Mouse (Mus musculus) small intestine, adult 2 months (tissue): ENCODE results near the gene Selenow. TPM values are rescaled to one million over a fixed set of nuclear protein-coding genes. Genes with fewer than 3 reads are reported as not detected.

Source experiments
- H3K27ac ChIP-seq: fragments of 200-500 bp; 2 replicates; pipeline ENCODE4 v1.5.1; 2012; ENCODE audit warnings: low read depth, low read length, control low read depth, inconsistent platforms; ENCODE audit not compliant: insufficient read depth
- H3K27me3 ChIP-seq: fragments of 200-500 bp; 2 replicates; pipeline ENCODE4 v1.6.1; 2012; ENCODE audit warnings: mild to moderate bottlenecking, moderate library complexity, low read length, inconsistent platforms; ENCODE audit not compliant: control insufficient read depth, insufficient read depth
- H3K36me3 ChIP-seq: fragments of 200-500 bp; 2 replicates; pipeline ENCODE4 v1.6.1; 2012; ENCODE audit warnings: mild to moderate bottlenecking, low read length, control low read depth, inconsistent platforms; ENCODE audit not compliant: control insufficient read depth, insufficient read depth
- H3K4me1 ChIP-seq: fragments of 200-500 bp; 2 replicates; pipeline ENCODE4 v1.6.1; 2012; ENCODE audit warnings: low read length, inconsistent platforms, mixed read lengths; ENCODE audit not compliant: control insufficient read depth, insufficient read depth, insufficient read length
- H3K4me3 ChIP-seq: fragments of 200-500 bp; 2 replicates; pipeline ENCODE4 v1.5.1; 2012; ENCODE audit warnings: low read depth, mild to moderate bottlenecking, control low read depth, inconsistent platforms, low read length, moderate library complexity
- CTCF ChIP-seq: fragments of 200-500 bp; IDR thresholded peaks from 2 replicates; pipeline ENCODE4 v1.5.1; 2012; ENCODE audit warnings: low read depth, mild to moderate bottlenecking, control low read depth, inconsistent platforms, low read length, moderate library complexity, mixed read lengths; ENCODE audit not compliant: insufficient replicate concordance, insufficient read length; ENCODE audit errors: extremely low read depth
- POLR2A ChIP-seq: fragments of 200-500 bp; IDR thresholded peaks from 2 replicates; pipeline ENCODE4 v1.6.1; 2012; ENCODE audit warnings: low read depth, mild to moderate bottlenecking, control low read depth, inconsistent platforms, low read length, moderate library complexity
- WGBS: fragments of 180-500 bp; shearing (Covaris S2); methylation state at CpG from one replicate; pipeline ENCODE4 v1.1.7; 2018; 5-methylcytosine and 5-hydroxymethylcytosine counted together
- polyA plus RNA-seq: library from polyadenylated mRNA; depleted of rRNA; stranded (reverse); fragments of >200 nt; gene quantifications from 2 replicates; pipeline ENCODE4 v1.2.3, GENCODE M21; 2012

The Selenow gene
- polyA plus RNA-seq, 1 experiment, result 311 TPM

GRCm38 (mm10) chr7:15962311-15963288 is 40.4 kb upstream of the Selenow start:
- no peaks in the 10 kb centered on the region for H3K27me3 ChIP-seq
- no peak for TF ChIP-seq CTCF
- TF ChIP-seq POLR2A, result no peak
- peaks cover 9% of the 10 kb centered on the region for H3K4me1 ChIP-seq
- WGBS, result 21% methylated on average over 12 of the region's 12 CpGs
- no peaks in the 10 kb centered on the region for H3K36me3 ChIP-seq
- peak overlapping the region; percentile 78 for H3K27ac ChIP-seq
- H3K4me3 ChIP-seq, result peak overlapping the region; percentile 8; the same call in 1 of the 2 replicates

- no peaks in the 10 kb centered on the region for H3K36me3 ChIP-seq
- TF ChIP-seq POLR2A (no peak), CTCF (no peak)
- H3K4me1 ChIP-seq, result peaks cover 9% of the 10 kb centered on the region
- H3K27me3 ChIP-seq, result no peaks in the 10 kb centered on the region
- peak overlapping the region; percentile 78 for H3K27ac ChIP-seq
- no peak overlapping the region for H3K4me3 ChIP-seq
- WGBS, result 80% methylated on average over 7 of the region's 7 CpGs
Observed at GRCm38 (mm10) chr7:15961798-15962197, 39.6 kb upstream of the Selenow start.

- no peaks in the 10 kb centered on the region for H3K27me3 ChIP-seq
- peaks cover 9% of the 10 kb centered on the region for H3K4me1 ChIP-seq
- H3K36me3 ChIP-seq, result no peaks in the 10 kb centered on the region
- no peak overlapping the region for H3K4me3 ChIP-seq
- TF ChIP-seq POLR2A (no peak), CTCF (no peak)
- H3K27ac ChIP-seq, result no peak overlapping the region
- 13% methylated on average over 4 of the region's 4 CpGs for WGBS
Observed at GRCm38 (mm10) chr7:15961239-15961638, 39.0 kb upstream of the Selenow start.

GRCm38 (mm10) chr7:15960691-15961090 is 38.5 kb upstream of the Selenow start:
- peaks cover 9% of the 10 kb centered on the region for H3K4me1 ChIP-seq
- no peaks in the 10 kb centered on the region for H3K27me3 ChIP-seq
- no peak overlapping the region for H3K27ac ChIP-seq
- no peaks in the 10 kb centered on the region for H3K36me3 ChIP-seq
- no peak for TF ChIP-seq POLR2A
- TF ChIP-seq CTCF, result no peak
- no peak overlapping the region for H3K4me3 ChIP-seq
- WGBS, result 60% methylated on average over 4 of the region's 4 CpGs

GRCm38 (mm10) chr7:15956143-15956542 is 33.9 kb upstream of the Selenow start:
- no peaks in the 10 kb centered on the region for H3K27me3 ChIP-seq
- H3K4me3 ChIP-seq, result no peak overlapping the region
- H3K4me1 ChIP-seq, result no peaks in the 10 kb centered on the region; the same call in 1 of the 2 replicates
- 64% methylated on average over 5 of the region's 5 CpGs for WGBS
- H3K36me3 ChIP-seq, result no peaks in the 10 kb centered on the region
- TF ChIP-seq CTCF (no peak), POLR2A (no peak)
- H3K27ac ChIP-seq, result no peak overlapping the region

GRCm38 (mm10) chr7:15955509-15955908 is 33.3 kb upstream of the Selenow start:
- Histone ChIP-seq H3K4me1 (no peaks in the 10 kb centered on the region; the same call in 1 of the 2 replicates), H3K27me3 (no peaks in the 10 kb centered on the region), H3K27ac (no peak overlapping the region), H3K4me3 (no peak overlapping the region), H3K36me3 (no peaks in the 10 kb centered on the region)
- 41% methylated on average over 7 of the region's 7 CpGs for WGBS
- no peak for TF ChIP-seq CTCF
- TF ChIP-seq POLR2A, result no peak

GRCm38 (mm10) chr7:15954978-15955443 is 32.8 kb upstream of the Selenow start:
- Histone ChIP-seq H3K27me3 (no peaks in the 10 kb centered on the region), H3K27ac (no peak overlapping the region), H3K36me3 (no peaks in the 10 kb centered on the region), H3K4me3 (no peak overlapping the region), H3K4me1 (no peaks in the 10 kb centered on the region; the same call in 1 of the 2 replicates)
- TF ChIP-seq CTCF (no peak), POLR2A (no peak)
- WGBS, result 18% methylated on average over 21 of the region's 21 CpGs
